Mouse (Mus musculus) adrenal gland, adult (tissue): ENCODE results near the gene Ralbp1.

Experiments used
- DNase-seq, 2 experiments: peaks; one replicate each; pipeline ENCODE4 v3.0.0; 2022 to 2023; ENCODE audit warnings: low spot score in 1 of 2; ENCODE audit not compliant: inconsistent age in 2 of 2

Gene Ralbp1

DNA sequence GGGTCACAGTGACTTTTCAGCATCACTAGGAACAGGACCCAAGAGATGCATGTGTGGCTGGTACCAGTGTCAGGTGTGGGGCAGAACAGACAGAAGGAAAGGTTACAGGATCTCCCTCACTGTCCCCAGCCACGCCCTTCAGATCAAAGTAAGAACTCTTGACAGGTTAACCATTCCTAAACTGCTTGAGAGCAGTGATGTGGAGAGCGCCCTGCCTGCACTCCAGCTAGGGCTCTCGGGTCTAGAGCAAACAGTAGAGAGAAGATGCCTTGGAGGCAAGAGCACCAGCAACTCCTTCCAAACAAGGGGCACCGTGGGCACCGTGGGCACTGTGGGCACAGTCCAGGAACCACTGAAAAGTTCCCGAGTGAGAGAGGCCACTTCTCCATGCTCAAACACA, 32.3 kb downstream of the Ralbp1 start:
- no peak for DNase-seq

DNA sequence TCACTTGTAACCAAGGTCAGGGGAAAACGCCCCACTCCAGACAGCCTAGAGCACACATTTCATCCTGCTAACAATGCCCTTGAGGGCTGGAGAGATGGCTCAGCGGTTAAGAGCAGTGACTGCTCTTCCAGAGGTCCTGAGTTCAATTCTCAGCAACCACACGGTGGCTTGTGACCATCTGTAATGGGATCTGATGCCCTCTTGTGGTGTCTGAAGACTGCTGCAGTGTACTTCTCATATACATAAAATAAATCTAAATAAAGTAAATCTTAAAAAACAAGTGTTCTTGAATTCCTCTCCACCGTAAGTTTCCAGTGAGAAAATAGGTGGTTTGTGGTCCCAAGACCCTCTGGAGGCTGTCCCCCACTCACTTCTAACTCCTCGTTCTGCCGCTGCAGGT, 33.8 kb downstream of the Ralbp1 start:
- DNase-seq, result no peak

DNA sequence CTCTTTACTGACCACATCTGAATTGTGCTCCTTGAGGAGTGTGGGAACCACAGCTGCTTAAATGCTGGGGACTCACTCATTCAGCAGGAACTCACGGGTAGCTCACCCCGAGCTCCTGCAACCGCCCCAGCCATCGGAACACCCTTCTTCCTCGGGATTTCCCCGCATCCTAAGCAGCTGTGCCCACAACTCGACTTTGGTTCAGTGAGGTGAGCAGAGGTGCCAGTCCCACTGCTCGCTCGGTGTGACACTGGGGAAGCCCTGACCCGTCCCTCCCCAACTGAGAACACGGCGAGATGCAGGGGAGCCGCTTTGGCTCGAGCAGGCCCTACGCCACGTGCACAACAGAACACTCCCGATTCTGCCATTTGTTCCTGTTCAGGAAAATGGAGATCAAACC, 35.1 kb downstream of the Ralbp1 start:
- DNase-seq, result no peak

DNA sequence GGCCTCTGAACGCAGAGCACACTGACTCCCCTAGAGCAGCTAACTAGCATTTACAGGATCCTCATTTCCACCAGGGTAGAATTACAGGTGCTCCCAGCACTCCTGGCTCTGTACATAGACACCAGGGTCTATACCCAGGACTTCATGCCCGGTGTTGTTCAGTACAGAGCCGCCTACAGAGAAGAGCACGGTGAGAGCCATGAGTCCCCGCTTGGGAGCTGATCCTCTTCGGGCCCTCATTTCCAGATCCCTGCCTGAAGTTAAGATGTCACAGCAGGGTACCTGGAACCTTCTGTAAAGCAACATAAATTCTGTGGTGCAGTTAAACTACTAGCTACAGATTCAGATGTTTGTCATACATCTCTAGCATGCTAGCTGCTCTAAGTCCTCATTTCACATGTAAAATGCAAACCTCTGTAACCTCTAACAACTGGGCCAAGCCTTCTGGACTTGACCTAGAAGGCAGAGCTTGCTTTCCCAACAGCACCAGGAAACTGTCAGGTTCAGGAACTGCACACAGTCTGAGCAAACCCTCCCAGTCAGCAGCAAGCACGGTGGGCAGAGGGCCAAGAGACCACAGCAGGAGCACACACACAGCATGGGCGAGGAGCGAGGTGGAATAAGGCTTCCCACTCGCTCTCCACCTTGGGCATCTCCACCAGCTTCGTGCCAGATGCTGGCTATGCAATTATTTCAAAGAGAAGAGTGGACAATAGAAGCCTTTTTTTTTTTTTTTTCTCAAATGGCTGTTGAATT, 37.7 kb downstream of the Ralbp1 start:
- no peak for DNase-seq

DNA sequence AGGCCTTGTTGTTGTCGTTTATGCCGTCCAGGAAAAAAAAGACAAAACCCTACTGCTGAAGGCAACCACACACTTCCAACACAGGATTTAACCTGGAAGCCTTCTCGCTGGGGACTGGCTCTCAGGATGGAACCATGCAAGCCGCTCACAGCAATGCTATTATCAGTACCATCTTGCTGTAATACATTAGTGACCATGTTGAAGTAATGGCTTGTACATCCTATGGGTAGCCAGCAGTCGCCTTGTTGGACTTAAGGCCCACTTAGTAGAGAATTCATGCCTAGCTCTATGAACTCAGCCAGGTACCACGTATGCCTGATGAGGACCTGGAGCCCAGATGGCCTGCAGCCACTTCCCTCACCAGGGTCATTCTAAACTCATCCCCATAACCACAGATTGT, 40.2 kb downstream of the Ralbp1 start:
- DNase-seq, result no peak

DNA sequence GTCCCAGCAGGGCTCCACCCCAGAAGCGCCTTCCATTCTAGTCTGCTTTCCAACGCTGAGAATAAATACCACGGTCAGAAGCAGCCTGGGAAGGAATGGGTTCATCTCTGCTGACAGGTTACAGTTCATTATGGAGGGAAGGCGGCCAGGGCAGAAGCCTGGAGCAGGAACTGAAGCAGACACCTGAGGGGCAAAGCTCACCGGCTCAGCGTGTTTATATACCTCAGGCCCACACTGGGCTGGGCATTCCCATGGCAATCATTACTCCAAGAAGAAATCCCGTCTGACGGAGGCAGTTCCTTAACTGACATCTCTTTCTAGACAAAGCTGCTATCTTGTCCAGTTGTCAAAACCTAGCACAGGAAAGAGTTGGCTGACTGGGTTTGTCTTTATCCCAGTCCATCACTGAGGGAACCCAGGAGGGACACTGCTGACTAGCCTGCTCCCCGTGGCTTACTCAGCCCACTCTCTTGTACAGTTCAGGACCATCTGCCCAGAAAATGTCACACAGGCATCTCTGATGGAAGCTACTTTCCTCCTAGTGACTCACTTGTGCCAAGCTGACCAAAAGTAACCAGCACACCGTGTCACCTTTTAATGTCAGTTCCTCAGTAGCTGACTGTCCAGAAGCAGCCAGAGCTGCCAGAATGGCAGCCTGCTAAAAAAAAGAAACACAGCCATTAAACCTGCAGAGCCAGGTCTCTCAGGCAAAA, 42.8 kb downstream of the Ralbp1 start:
- peak in 1 of 2 experiments; percentile 39 for DNase-seq

DNA sequence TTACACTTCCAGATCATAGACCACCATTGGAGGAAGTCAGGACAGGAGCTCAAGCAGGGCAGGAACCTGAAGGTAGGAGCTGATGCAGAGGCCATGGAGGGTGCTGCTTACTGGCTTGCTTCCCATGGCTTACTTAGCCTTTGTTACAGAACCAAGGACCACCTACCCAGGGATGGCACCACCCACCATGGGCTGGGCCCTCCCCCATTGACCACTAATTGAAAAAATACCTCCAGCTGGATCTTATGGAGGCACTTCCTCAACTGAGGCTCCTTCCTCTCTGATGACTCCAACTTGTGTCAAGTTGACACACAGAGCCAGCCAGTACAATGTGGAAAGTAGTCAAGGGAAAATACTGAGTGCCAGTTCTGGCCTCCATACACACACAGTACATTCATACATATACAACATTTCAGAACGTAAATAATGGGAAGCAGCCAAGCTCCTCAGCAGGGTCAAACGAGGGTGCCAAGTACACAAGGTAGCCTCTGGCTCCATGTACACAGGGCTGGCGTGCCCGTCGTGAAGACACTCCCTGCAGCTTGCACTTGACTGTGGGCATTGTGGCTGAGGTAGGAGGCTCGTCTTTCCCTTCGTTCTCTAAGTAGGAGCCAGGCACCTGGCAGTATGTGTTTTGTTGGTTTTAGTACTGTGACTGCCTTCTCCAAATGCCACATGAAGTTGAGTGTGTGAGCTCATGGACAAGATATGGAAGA, 45.9 kb downstream of the Ralbp1 start:
- no peak for DNase-seq

DNA sequence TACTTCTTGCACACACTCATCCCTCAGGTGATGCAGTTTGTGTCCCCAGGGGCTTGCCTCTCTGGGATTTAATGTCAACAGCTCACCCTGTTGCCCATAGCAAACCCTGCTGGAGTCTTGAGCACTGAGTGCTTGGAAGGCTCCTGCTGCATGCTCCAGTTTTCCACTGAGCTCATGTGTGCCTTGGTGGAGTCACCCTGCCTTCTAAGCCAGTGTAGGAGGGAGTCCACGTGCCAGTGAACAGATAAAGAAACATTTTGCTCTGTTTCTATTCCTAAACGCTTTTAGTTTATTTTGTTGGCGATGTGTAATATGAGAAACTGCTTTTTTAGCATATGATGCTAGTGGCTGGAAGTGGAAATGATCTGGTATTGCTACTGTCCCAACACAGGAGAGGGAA, 48.9 kb downstream of the Ralbp1 start:
- no peak for DNase-seq

DNA sequence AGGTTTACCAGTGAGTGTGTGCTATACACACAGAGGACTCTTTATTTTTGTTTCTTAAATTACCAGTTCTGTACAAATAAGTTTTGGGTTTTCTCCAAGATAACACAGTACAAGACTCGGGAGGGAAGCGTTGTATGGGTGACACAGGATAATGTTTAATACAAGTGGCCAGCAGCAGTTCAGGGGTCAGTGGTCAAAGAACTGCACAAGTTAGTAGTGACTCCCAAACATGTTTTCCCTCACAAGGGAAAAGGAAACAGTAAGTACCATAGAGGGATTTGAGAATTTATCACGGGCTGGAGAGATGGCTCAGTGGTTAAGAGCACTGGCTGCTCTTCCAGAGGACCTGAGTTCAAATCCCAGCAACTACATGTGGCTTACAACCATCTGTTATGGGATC, 51.7 kb downstream of the Ralbp1 start:
- no peak for DNase-seq

DNA sequence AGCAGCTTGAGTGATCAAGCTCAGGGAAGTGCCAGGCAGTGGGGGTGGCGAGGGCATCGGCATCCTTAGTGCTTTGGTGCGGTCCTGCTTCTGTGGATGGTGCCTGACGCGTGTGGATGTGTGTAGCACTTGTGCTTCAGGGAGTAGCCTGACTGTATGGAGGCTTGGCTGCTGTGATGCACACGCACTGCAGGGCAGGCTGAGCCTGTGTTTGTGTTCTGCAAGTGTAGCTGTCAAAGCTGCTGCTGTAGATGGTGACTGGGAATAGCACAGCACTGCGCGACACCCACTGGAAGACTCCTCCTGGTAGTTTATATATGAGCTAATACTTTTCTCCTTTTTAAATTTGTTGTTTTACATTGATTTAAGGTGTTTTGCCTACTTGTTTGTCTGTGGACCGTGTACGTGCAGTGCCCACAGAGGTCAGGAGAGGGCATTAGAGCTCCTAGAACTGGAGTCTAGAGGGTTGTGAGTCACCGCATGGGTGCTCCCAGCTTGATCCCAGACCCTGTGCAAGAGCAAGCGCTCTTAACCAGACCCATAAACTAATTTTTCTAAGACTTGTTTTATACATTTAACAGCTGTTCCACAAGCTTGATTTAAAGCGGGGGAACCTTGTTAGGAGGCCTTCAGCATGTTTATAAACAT, 55.3 kb downstream of the Ralbp1 start:
- DNase-seq, result peak in 1 of 2 experiments; percentile 57

DNA sequence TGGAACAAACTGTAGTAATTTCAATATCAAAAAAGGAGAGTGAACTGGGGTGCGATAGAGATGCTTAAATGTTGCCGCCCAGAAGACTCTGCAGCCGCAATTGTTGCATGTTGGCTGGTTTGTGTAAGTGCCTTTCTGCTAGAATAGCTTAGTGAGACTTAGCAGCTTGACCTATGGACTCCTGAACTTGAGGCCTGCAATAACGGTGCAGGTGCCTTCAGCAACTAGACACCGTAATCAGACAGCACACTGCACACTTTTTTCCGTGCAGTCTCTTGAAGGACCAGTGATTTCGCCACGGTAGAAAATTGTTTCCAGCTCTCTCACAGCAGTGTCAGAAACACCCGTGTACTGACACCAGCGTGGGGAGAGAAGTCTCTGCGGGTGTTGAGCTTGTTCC, 56.6 kb downstream of the Ralbp1 start:
- DNase-seq, result no peak

DNA sequence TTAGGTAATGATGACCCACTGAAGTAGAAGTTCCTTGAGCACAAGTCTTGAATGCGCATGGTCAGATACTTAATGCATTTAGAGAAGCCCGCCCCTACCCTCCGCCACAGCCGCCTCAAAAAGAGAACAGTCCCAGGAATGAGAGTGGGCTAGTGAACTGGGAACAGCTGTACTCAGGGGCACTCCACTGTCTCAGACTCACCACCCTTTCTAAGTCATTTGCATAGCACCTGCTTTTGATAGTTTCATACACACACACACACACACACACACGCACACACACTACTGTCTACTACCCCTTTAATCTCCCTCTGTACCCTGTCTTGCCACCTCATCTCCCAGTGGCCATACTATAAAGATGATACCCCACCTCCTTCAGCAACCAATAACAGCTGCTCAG, 57.7 kb downstream of the Ralbp1 start:
- no peak for DNase-seq

DNA sequence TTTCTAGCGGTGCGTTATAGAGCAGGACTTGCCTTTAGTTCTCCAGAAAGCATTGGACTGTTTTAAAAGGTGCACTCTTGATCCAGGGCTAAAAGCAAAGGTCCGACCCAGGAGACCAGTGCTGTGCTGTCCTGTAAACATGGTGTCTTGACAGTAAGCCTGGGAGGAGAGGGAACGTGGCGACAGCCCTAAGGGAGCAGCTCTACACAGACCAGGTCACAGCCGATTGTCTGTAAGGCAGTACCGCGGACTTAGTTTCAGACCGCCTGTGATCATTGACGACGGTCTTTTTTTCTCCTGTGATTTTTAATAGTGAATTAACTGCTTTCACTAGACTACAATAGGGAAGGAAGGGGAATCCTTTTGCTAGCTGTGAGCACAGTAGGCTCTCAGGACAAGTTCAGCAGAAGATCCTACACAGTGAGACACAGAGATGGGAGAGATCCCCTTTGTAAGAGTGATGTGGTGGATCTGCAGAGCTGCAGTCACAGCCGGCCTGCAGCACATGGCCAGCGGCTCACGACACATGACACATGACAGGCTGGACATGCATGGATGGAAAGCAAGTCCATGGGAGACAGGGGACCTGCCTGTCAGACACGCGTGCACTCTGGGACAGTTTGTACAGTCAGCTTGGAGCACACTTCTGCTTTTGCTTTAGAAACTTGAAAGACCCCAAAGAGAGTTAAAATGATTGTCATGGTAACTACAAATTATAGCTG, 58.3 kb downstream of the Ralbp1 start:
- DNase-seq, result no peak

DNA sequence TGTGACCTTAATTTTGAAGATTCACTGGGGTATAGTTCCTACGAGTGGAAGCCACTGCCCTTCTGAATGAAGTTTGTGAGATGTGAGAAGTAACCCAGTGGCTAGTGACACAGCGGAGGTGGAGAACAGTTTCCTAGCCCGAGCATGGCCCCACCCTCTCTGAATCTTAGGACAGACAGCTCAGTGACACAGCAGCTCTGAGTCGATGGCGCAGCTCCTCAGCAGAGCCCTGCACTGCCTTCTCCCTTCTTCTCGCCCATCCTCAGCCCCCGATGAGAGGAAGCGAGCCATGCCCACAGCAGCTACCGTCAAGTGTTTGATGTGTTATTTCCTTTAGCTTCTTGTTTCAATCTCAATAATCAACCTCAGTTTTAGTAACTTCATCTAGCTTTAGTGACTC, 59.3 kb downstream of the Ralbp1 start:
- no peak for DNase-seq

DNA sequence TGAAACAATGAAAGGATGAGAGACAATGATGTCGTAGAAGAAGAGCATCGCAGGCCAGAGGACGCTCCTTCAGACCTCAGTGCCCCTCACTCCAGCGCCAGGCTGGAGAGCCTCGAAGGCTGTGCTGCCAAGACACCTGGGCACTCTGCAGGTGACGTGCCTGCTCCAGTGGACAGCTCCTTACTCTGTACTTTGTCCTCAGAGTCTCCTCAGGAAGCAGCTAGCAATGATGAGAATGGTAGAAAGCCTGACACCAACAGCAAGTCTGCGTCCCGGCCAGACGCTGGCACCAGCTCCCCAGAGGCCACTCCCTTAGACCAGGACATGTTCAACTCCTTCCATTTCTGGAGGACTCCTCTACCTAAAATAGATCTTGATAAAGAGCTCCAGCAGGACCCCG, 61.4 kb downstream of the Ralbp1 start:
- DNase-seq, result no peak

DNA sequence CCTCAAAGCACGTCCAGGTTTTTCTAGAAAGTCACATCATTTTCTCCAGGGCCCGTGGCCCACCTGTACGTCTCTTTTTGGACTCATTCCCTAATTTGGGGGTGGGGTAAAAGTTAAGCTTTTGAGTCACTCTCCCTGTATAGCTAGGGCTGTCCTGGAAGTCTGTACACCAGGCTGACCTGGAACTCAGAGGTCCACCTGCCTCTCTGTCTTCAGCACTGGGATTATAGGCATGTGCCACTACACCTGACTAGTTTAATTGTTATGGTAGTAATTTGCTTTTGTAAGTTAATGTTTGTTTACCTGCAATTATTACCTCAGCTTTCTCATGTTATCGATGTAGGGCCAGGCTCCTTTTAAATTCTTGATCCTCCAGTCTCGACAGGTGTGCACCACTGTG, 63.2 kb downstream of the Ralbp1 start:
- DNase-seq, result no peak

DNA sequence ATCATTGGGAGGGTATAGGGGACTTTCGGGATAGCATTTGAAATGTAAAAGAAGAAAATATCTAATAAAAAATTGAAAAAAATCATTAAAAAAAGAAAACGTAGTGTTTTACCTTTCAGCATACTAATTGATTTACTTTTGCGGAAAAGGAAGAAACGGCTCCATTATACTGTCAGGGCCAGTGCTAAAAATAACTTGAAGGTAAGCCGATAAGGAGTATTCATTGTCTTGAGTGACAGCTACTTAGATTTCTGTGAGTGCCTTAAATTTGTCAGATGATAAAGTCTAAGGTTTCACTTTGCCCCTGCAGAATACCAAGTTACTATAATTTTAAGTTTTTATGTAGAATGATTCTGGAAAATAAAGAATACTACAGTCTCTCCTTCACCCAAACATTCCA, 65.4 kb downstream of the Ralbp1 start:
- no peak for DNase-seq

DNA sequence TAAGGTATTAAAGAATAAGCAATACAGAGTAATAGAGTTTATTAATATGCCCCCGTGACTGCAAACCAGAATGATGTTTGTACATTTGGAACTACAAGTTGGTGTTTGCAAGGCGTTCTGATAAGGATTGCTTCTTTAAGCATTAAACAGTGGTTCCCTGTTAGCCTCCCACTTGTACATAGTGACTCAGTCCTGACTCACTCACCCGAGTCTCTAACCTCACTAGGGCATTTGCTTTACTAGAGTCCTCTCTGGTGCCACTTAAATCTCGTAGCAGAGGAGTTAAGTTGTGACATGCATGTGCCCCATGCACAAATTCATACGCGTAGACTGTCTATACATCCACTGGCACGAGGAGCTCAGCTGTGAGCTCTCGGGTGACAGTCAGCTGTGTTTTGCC, 71.8 kb downstream of the Ralbp1 start:
- DNase-seq, result peak; percentile 29 to 57

DNA sequence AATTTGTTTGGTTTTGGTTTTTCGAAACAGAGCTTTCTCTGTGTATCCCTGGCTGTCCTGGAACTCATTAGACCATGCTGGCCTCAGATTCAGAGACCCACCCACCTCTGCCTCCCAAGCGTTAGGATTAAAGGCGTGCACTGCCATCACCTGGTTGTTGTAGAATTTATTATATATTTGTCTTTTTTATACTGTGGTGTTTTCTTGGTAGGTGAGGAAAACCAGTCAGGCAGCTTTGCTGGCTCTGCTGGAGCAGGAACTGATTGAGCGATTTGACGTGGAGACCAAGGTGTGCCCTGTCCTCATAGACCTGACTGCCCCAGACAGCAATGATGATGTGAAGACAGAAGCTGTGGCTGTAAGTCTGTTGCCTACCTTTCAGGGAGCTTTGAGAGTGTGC, 74.6 kb downstream of the Ralbp1 start:
- DNase-seq, result no peak

DNA sequence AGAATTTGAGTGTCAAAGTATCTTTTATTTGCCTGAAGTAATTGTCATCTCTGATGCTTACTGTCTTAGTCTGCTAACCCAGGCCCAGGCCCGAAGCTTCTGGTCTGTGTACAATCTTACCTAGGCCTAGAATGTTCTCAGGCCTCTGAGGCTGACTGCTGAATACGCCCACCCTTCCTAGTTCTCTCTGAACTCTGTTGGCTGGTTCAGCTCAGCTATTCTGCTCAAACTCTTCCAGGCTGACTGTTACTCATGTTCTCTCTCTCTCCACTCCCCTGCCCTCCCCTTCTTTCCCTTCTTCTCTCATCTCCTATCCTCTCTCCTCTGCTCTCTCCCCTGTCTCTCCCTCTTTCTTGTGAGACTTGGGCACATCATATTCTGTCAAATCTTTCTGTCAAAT, 79.2 kb downstream of the Ralbp1 start:
- DNase-seq, result no peak

DNA sequence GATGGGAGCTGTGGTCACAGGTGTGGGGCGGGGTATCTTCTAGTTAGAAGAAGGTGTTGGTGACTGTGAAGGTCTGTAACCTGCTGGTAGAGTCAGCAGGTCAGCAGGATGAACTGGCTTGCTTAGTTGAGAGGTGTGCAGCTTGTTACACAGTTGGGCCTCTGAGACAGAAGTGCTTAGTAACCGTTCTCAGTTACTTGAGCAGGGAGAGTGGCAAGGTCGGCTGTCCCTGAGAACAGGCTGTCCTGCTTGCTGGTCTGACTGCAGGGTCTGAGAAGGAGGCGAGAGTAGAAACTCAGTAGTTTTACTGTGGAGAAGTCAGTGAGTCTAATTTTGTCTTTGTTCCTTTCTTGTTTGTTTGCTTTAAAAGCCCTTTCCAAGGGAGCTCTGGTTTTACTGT, 79.6 kb downstream of the Ralbp1 start:
- peak; percentile 51 to 56 for DNase-seq
